Mouse (Mus musculus) lung, postnatal 14 days (tissue): ENCODE measurements around the gene Lurap1l.

Source experiments
- DNase-seq: peaks from one replicate; pipeline ENCODE4 v3.0.0; 2021

The Lurap1l gene

GRCm38 (mm10) chr4:80917812-80918211 lies 7.4 kb downstream of the Lurap1l start:
- DNase-seq: no peak

GRCm38 (mm10) chr4:80918526-80919129 lies 8.2 kb downstream of the Lurap1l start:
- DNase-seq: no peak

GRCm38 (mm10) chr4:80919217-80919867 lies 8.9 kb downstream of the Lurap1l start:
- no peak for DNase-seq

GRCm38 (mm10) chr4:80921646-80922489 lies 11.4 kb downstream of the Lurap1l start:
- DNase-seq: no peak

DNA sequence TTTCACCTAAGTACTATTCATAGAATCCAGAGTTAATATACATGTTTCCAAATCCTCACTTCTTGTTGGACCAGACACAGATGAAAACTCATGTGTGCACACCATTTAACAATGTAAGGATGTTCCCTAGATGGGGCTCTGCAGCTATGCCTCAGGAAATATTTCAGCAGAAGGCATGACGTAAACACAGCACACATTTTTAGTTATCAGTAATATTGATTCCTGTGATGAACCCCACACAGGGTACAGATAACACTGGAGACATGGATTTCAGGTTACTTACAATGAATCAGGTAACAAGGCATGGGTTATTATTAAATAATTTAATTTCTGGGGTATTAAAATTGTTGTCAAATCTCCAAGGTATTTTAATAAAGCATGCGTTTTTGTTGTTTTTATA lies 12.2 kb downstream of the Lurap1l start:
- no peak for DNase-seq

DNA sequence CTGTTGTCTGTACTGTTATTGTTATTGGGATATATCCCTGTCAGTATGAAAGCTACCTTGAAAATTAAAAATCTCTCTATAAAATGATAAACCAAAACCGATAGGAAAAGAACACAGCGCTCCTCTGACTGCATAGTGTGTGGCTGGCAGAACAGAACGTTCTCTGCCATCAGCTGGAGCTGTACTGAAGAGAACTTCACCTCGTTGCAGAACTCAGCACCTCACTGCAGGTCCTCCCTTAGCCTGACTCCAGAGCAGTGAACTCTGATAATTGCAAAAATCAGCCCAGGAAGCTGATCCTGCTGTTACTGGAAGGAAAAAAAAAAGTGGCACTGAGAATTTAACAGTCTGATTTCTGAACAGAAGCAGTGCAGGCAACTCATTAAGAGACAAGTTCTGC lies 14.4 kb downstream of the Lurap1l start:
- no peak for DNase-seq

- no peak for DNase-seq
Observed at GRCm38 (mm10) chr4:80925752-80926519, 15.5 kb downstream of the Lurap1l start.

GRCm38 (mm10) chr4:80934749-80935148 lies 24.3 kb downstream of the Lurap1l start:
- no peak for DNase-seq

GRCm38 (mm10) chr4:80939115-80939514 lies 28.7 kb downstream of the Lurap1l start:
- no peak for DNase-seq

DNA sequence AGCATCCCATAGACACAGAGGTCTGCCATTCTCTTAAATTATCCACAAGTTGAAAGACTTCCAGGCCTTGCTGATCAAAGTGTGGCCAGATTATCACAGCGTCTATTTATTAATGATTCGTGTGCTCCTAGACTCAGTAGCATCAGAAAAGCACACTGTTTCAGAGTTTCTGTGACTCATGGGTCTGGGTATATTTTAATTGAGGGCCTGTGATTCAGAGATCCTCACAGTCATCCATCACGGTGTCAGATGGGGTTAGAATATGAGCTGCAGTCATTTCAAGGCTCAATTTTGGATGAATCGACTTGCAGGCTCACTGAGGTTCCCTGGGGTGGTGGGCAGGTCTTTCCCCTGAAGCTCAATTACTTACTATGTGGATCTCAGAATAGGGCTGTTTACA lies 30.5 kb downstream of the Lurap1l start:
- DNase-seq: no peak

DNA sequence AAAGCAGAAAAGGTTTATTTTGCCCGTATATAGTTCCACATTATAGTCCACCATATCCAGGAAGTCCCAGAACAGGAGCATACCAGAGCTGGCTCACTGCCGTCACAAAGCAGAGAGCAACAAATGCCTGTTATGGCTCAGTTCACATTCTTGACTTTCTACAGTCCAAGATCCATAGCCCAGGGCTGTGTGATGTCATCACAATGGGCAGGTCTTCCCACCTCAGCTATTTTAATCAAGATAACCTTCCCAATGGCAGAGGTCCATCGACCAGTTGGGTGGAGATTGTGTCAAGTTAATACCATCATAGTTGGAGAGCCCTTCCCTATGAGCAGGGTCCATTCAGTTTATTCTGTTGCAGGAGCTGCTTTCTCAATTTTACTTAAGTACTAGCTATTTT lies 31.5 kb downstream of the Lurap1l start:
- DNase-seq: no peak

DNA sequence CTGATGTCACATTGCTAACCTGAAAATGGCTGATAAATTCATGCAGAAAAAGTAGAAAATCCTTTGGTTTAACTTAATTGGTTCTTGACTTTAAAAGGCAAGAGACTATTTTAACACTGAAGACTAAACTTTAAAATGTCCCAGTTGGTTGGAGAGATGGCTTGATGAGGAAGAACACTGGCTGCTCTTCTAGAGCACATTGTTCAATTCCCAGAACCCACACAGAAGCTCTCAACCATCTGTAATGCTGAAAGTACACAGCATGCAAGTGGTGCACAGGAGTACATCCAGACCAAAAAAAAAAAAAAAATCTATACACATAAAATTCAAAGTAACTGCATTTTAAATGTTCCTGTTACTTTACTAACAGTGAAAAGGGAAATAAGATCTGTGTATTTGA lies 34.2 kb downstream of the Lurap1l start:
- no peak for DNase-seq

DNA sequence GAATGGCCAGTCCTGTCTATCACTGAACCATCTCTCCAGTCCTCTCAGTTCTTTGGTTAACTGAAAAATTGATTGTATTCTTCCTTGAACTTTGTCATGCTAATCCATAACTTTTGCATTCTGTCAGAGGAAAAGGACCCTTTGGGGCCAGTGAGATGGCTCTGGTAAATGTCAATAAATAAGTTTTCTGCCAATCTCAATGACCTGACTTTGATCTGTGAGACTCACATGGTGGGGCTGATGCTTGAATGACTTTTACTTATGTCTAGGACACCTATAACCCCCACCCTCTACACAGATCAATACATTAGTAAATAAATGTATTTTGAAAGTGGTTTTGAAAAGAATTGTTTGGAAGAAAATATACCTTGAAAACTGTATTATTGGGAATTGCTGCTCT lies 38.7 kb downstream of the Lurap1l start:
- no peak for DNase-seq

GRCm38 (mm10) chr4:80949720-80950119 lies 39.3 kb downstream of the Lurap1l start:
- no peak for DNase-seq

GRCm38 (mm10) chr4:80950280-80950781 lies 39.9 kb downstream of the Lurap1l start:
- no peak for DNase-seq

DNA sequence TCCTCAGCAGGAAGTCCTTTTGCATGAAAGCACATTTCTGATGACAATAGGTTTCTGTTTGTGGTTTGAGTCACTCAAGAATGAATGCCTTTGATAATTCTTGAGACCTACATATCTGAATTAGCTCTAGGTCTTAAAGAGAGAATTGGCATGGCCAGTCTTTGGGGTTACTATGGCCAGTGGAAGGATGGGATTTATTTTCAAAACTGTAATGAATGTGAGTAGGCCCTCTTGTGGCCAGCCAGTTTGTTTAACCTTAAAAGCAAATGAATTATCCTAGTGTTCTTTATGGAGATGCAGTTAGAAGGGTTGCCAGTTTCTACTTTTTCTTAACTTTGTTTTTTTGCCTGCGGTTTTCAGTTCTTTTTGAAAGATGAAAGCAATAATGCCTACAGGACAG lies 42.2 kb downstream of the Lurap1l start:
- no peak for DNase-seq

DNA sequence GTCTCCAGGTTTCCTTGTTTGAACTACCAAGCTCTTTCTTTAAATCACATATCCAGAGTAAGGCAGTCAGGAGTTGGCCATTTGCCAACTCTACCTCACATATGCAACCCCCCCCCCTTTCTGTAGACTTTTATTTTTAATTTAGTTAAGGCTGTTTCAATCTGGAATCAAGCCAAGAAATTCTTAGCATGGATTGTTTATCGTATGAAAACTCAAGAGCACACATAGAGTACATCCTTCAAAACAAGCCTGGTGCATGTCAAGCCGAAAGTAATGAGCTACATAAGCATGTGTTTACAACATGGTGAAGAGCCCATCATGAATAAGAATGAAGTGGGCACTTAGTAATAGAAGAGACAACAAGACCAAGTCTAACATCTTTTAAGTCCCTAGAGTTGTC lies 45.5 kb downstream of the Lurap1l start:
- no peak for DNase-seq

DNA sequence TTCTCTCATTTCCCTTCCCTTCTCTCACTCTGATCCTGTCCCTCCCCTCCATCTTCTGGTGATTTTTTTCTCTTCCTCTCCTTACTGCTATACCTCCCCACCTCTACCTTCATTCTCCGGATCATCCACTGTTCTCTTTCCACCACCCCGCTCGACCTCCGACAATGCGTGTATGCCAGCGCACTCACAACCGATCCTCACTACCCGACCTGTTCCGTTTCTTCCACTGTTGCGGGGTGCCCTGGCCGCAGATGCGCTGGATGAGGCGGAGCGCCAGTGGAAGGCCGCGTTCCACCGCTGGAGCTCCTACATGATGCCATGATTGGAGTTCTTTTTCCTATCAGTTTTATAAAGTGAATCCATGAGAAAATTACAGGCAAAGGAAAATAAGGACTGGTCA lies 57.1 kb downstream of the Lurap1l start:
- DNase-seq: no peak

GRCm38 (mm10) chr4:80971846-80972245 lies 61.4 kb downstream of the Lurap1l start:
- no peak for DNase-seq

DNA sequence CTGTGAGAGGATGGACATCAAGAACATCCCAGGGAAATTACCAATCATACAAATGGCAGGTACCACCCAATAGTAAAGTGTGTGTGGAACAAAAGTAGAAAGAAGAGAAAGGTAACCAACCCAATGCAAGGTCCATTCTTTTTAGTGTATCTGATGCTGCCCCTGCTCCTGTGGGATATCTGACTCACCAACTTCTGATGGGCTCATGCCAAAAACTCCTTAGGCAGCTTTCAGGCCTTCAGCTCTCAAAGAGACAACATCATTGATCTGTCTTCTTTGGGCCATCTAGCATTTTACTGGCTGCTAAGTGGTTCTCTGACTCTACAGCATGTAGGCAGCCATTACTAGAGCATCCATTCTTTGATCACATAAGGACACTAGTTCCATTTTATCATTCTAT lies 63.5 kb downstream of the Lurap1l start:
- no peak for DNase-seq

DNA sequence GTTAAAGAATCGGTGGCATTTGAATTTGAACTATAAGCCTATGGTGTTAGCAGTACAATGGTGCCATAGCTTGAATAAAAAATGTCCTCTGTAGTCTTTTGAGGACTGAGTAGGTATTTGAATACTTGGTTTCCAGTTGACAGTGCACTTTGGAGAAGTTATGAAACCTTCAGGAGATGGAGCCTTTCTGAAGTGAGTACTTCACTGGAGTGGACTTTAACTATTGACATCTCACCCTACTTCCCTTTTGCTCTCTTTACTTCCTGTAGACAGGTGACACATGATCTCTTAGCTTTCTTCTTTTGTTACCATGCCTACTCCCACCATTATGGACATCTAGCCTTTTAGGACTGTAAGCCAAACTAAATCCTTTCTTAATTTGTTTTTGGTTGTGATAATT lies 80.4 kb downstream of the Lurap1l start:
- no peak for DNase-seq

- no peak for DNase-seq
Observed at GRCm38 (mm10) chr4:81003528-81003927, 93.1 kb downstream of the Lurap1l start.
